In genomic region chr17:44842184-44842583, GRCm38 (mm10) we compare ENCODE assay signal across 20 mouse cellular contexts. TPM values are rescaled to one million over a fixed set of nuclear protein-coding genes. Genes with fewer than 3 reads are reported as not detected.
DNase-seq lines count a peak whose midpoint lies in the region; ATAC-seq and TF ChIP-seq lines count a peak whose summit lies in the region.
"Had no signal": no experiment of that assay in that cellular context is flagged by ENCODE, and none has a peak within 500 bp of the region (broad histone marks: within the 10 kb centered on the region; RNA-seq: fewer than 3 reads in every experiment).

No protein-coding gene starts in this region.

- H3K4me3 ChIP-seq in forebrain, embryonic 15.5 days, result no peak overlapping the region
- H3K4me3 ChIP-seq in forebrain, embryonic 14.5 days (ENCODE audit: low read depth, low read length), result no peak overlapping the region
- H3K4me3 ChIP-seq in layer of hippocampus, adult 2 months, result no peak overlapping the region
- H3K4me3 ChIP-seq in olfactory bulb, adult 2 months (ENCODE audit: insufficient read depth, low read depth, low read length), result no peak overlapping the region
- no peak overlapping the region for H3K4me3 ChIP-seq in kidney, embryonic 14.5 days (ENCODE audit: low read length)
- H3K4me3 ChIP-seq: heart, embryonic 13.5 days; hindbrain, embryonic 15.5 days had no signal

- TF ChIP-seq CTCF in layer of hippocampus, adult 2 months (conservative IDR thresholded peaks at IDR 0.05), result no peak
- TF ChIP-seq CTCF in olfactory bulb, adult 2 months (IDR thresholded peaks at IDR 0.05; ENCODE audit: insufficient read depth, low read depth, low read length), result no peak

- 0 out of 2 replicates have a peak overlapping the region, but pooled peaks have one; percentile 23 for H3K27ac ChIP-seq in forebrain, embryonic 15.5 days (replicated peaks)
- no peak overlapping the region for H3K27ac ChIP-seq in forebrain, embryonic 14.5 days (ENCODE audit: low read depth, low read length)
- H3K27ac ChIP-seq in layer of hippocampus, adult 2 months, result peak overlapping the region; percentile 56
- peak overlapping the region; percentile 57; the same call in 1 of the 2 replicates for H3K27ac ChIP-seq in olfactory bulb, adult 2 months (ENCODE audit: insufficient read depth, low read depth, low read length)
- no peak overlapping the region for H3K27ac ChIP-seq in kidney, embryonic 14.5 days (ENCODE audit: low read depth, low read length)
- H3K27ac ChIP-seq: heart, embryonic 13.5 days; hindbrain, embryonic 15.5 days had no signal

- H3K27me3 ChIP-seq in forebrain, embryonic 15.5 days, result no peaks in the 10 kb centered on the region
- no peaks in the 10 kb centered on the region for H3K27me3 ChIP-seq in forebrain, embryonic 14.5 days (replicated peaks; ENCODE audit: control insufficient read depth, insufficient read depth, low read length)
- no peaks in the 10 kb centered on the region for H3K27me3 ChIP-seq in kidney, embryonic 14.5 days (ENCODE audit: control insufficient read depth, insufficient read depth, low read length)
- H3K27me3 ChIP-seq: heart, embryonic 13.5 days; hindbrain, embryonic 15.5 days; Patski had no signal

- WGBS in forebrain, embryonic 15.5 days, result 64% methylated on average over 4 of the region's 4 CpGs
- 82% methylated on average over 4 of the region's 4 CpGs for WGBS in forebrain, embryonic 14.5 days
- 20% methylated on average over 4 of the region's 4 CpGs for WGBS in olfactory bulb, adult 2 months
- WGBS in kidney, embryonic 14.5 days, result 85% methylated on average over 4 of the region's 4 CpGs

- TF ChIP-seq POLR2A in olfactory bulb, adult 2 months (IDR thresholded peaks at IDR 0.05; ENCODE audit: insufficient read depth, low read depth, low read length), result no peak

- no peak overlapping the region for H3K4me2 ChIP-seq in forebrain, embryonic 15.5 days (replicated peaks)
- no peak overlapping the region for H3K4me2 ChIP-seq in forebrain, embryonic 14.5 days (ENCODE audit: low read length)
- no peak overlapping the region for H3K4me2 ChIP-seq in kidney, embryonic 14.5 days (replicated peaks; ENCODE audit: low read depth, low read length)
- H3K4me2 ChIP-seq: heart, embryonic 13.5 days; hindbrain, embryonic 15.5 days had no signal

- H3K9ac ChIP-seq in forebrain, embryonic 15.5 days (replicated peaks), result no peak overlapping the region
- H3K9ac ChIP-seq in forebrain, embryonic 14.5 days (ENCODE audit: low read length), result no peak overlapping the region
- H3K9ac ChIP-seq in kidney, embryonic 14.5 days (ENCODE audit: low read depth, low read length), result no peak overlapping the region
- H3K9ac ChIP-seq: heart, embryonic 13.5 days; hindbrain, embryonic 15.5 days had no signal

- no peaks in the 10 kb centered on the region for H3K4me1 ChIP-seq in forebrain, embryonic 15.5 days
- H3K4me1 ChIP-seq in forebrain, embryonic 14.5 days (ENCODE audit: control insufficient read depth, insufficient read depth, low read length), result no peaks in the 10 kb centered on the region
- H3K4me1 ChIP-seq in olfactory bulb, adult 2 months (ENCODE audit: control insufficient read depth, insufficient read depth, low read length), result no peaks in the 10 kb centered on the region
- H3K4me1 ChIP-seq in kidney, embryonic 14.5 days (ENCODE audit: control insufficient read depth, insufficient read depth, low read length), result no peaks in the 10 kb centered on the region
- H3K4me1 ChIP-seq: hindbrain, embryonic 15.5 days had no signal

- ATAC-seq in forebrain, embryonic 15.5 days (replicated peaks), result no peak
- no peak for ATAC-seq in forebrain, embryonic 14.5 days
- ATAC-seq in kidney, embryonic 14.5 days (ENCODE audit: low FRiP score, low TSS enrichment), result no peak
- ATAC-seq: activated CD4-positive, CD25-positive, alpha-beta regulatory T cell, adult 4 months; Patski had no signal

- no peaks in the 10 kb centered on the region for H3K36me3 ChIP-seq in forebrain, embryonic 15.5 days
- no peaks in the 10 kb centered on the region for H3K36me3 ChIP-seq in forebrain, embryonic 14.5 days (ENCODE audit: control insufficient read depth, insufficient read depth, low read length)
- no peaks in the 10 kb centered on the region for H3K36me3 ChIP-seq in kidney, embryonic 14.5 days (ENCODE audit: control insufficient read depth, insufficient read depth, low read length)
- H3K36me3 ChIP-seq: heart, embryonic 13.5 days; hindbrain, embryonic 15.5 days had no signal

- DNase-seq in forebrain, embryonic 14.5 days (ENCODE audit: low spot score), result no peak
- no peak for DNase-seq in layer of hippocampus, adult 2 months (ENCODE audit: low spot score in 2 of 2)
- DNase-seq in layer of hippocampus, adult 9-10 months (ENCODE audit: low spot score), result no peak
- DNase-seq in right cerebral cortex, adult 18-20 months, result peak; percentile 12
- DNase-seq in right cerebral cortex, postnatal 14 days, result no peak
- DNase-seq: adrenal gland, postnatal 14 days; cerebellum, adult 18-20 months; cerebellum, adult 9-11 months; cerebellum, postnatal 36 days; gastrocnemius, postnatal 36 days; heart, adult 11 months; heart, postnatal 36 days had no signal

- no peaks in the 10 kb centered on the region for H3K9me3 ChIP-seq in forebrain, embryonic 15.5 days
- no peaks in the 10 kb centered on the region for H3K9me3 ChIP-seq in forebrain, embryonic 14.5 days (replicated peaks; ENCODE audit: control insufficient read depth, low read length)
- H3K9me3 ChIP-seq in kidney, embryonic 14.5 days (ENCODE audit: control insufficient read depth, low read length), result no peaks in the 10 kb centered on the region
- H3K9me3 ChIP-seq: heart, embryonic 13.5 days; hindbrain, embryonic 15.5 days had no signal

RNA-seq across cellular contexts. Expression of gene Runx2, which starts 27.6 kb away (rescaled TPM):
- polyA plus RNA-seq in forebrain, embryonic 15.5 days (2015; fragmentation: Nextera tagmentation; extraction: Ambion mirVana), result 0.29 and 0.31 TPM in 2 replicates
- 0.25 TPM in 2 replicates for polyA plus RNA-seq in forebrain, embryonic 14.5 days (2014; fragmentation: Nextera tagmentation; extraction: Ambion mirVana)
- 10 to 100 TPM; 15.8 to 19.7 TPM for total RNA-seq in layer of hippocampus, adult 2 months (2021)
- polyA plus RNA-seq in olfactory bulb, adult 2 months (2012; ENCODE audit: insufficient read depth, insufficient read length, low replicate concordance, missing spikeins), result not detected in 2 replicates
- 0.57 and 2.4 TPM in 2 replicates for polyA plus RNA-seq in kidney, embryonic 14.5 days (2014; fragmentation: Nextera tagmentation; extraction: Ambion mirVana)
- total RNA-seq: MEL had no signal

Comparison
In these comparisons a context has a peak if more than half of its experiments do, and no peak if none do; other contexts are left out.
1. H3K27ac ChIP-seq: peak in forebrain, embryonic 15.5 days (single experiment), layer of hippocampus, adult 2 months (single experiment) and olfactory bulb, adult 2 months (single experiment); none in forebrain, embryonic 14.5 days (single experiment) and kidney, embryonic 14.5 days (single experiment).